Mouse (Mus musculus) cortical plate, adult 2 months (tissue): ENCODE data around the gene Noto. TPM values are rescaled to one million over a fixed set of nuclear protein-coding genes. Genes with fewer than 3 reads are reported as not detected.
"Not testable (repeated sequence)": the region's sequence is repeated elsewhere in the genome, so short reads cannot be mapped to it uniquely, and the experiment has no call there.

Experiments used
- H3K27ac ChIP-seq: fragments of 200-500 bp; 2 replicates; pipeline ENCODE4 v1.5.1; 2012; ENCODE audit warnings: low read length, control low read depth, inconsistent platforms; ENCODE audit not compliant: insufficient read depth
- H3K4me1 ChIP-seq: fragments of 200-500 bp; 2 replicates; pipeline ENCODE4 v1.6.1; 2011; ENCODE audit warnings: low read length; ENCODE audit not compliant: control insufficient read depth, insufficient read depth
- H3K4me3 ChIP-seq: fragments of 200-500 bp; 2 replicates; pipeline ENCODE4 v1.5.1; 2011; ENCODE audit warnings: mild to moderate bottlenecking, low read length, control low read depth; ENCODE audit not compliant: insufficient read depth
- CTCF ChIP-seq: fragments of 200-500 bp; IDR thresholded peaks from 2 replicates; pipeline ENCODE4 v1.5.1; 2011; ENCODE audit warnings: mild to moderate bottlenecking, control low read depth, low read length; ENCODE audit not compliant: insufficient read depth; ENCODE audit errors: extremely low read depth
- POLR2A ChIP-seq: fragments of 200-500 bp; IDR thresholded peaks from 2 replicates; pipeline ENCODE4 v1.6.1; 2011; ENCODE audit warnings: mild to moderate bottlenecking, low read length, control low read depth; ENCODE audit not compliant: insufficient read depth; ENCODE audit errors: extremely low read depth
- polyA plus RNA-seq: library from polyadenylated mRNA; depleted of rRNA; stranded (reverse); fragments of >200 nt; gene quantifications from 2 replicates; pipeline ENCODE4 v1.2.3, GENCODE M21; 2012

Gene Noto
- polyA plus RNA-seq, 1 experiment, result not detected

DNA sequence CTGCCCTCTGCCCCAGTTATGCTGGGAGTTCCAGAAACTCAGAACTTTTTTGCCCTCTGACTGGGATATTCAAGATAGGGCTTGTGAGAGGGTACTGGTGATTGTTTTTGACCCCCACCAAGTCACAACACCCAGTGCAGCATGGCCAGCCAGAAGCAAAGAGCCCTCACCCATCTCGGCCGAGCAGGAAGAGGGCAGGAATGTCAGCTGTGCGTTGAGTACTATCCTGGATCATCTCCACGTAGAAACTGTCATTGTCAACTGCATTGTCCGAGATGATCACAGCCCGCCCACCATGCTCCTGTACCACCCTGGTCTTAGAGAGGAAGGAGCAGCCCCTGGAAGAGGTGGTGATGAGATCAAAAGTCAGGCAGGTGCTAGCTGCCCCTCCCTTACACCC is 23.7 kb downstream of the Noto start:
- no peak for TF ChIP-seq POLR2A
- no peak for TF ChIP-seq CTCF
- Histone ChIP-seq H3K27ac (no peak overlapping the region), H3K4me1 (no peaks in the 10 kb centered on the region), H3K4me3 (no peak overlapping the region)

GRCm38 (mm10) chr6:85450140-85450539 is 26.5 kb downstream of the Noto start:
- not testable (repeated sequence) for H3K27ac ChIP-seq, H3K4me1 ChIP-seq, H3K4me3 ChIP-seq

DNA sequence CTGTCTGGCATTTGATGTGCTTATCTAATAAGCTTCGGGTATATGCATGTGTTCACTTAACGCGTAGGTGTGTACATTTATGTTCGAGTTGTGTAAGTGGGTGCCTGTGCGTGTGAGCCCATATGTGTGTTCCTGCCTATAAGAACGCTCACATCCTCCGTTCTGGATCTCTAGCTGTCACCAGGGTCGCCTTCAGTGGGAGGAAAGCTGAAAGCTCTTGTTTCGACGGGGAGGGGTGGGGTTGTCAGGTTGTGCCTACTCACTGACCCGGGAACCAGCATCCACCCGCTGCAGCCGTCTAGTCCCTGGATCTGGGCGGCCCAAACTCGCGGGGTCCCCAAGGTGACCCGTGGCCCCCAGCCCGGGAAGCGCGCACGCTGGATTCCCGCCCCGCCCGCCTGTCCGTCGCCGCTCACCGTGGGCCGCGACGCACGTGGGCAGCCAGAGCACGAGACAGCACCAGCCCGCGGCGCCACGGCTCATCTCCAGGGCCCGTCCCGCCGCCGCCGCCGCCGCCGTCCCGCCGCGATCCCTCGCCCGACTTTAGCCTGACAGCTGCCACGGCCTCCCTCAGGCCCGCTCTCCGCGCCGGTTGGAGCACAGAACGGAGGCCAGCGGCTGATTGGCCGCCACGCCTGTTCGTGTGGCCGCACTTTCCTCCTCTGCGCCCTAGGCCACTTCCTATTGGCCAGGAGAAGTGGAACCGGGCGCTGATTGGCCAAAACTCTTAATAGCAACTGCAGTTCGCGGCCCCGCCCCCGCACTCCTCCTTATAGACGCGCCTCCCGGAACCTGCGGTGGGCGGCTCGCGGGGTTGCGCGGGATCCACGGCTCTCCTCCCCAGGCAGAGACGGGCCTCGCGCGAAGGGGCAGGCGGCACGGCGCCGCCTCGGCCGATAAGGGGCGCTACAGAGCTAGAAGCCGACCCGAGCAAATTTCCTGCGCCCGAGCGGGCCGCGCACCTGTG is 27.3 kb downstream of the Noto start, which contains the start of gene Cct7:
TSS of gene Cct7 (plus strand) at position 818 of the 967 bp plus-strand sequence.
- peak within 1 kb of the TSS; percentile 78 for H3K4me3 ChIP-seq
- peak within 1 kb of the TSS; percentile 75 for H3K27ac ChIP-seq
- H3K4me1 ChIP-seq, result peaks cover 5% of the 10 kb centered on the region
- TF ChIP-seq POLR2A, result 0 out of 2 replicates have a peak, but pooled peaks have one; percentile 8
- peak; percentile 33; the same call in 1 of the 2 replicates for TF ChIP-seq CTCF

DNA sequence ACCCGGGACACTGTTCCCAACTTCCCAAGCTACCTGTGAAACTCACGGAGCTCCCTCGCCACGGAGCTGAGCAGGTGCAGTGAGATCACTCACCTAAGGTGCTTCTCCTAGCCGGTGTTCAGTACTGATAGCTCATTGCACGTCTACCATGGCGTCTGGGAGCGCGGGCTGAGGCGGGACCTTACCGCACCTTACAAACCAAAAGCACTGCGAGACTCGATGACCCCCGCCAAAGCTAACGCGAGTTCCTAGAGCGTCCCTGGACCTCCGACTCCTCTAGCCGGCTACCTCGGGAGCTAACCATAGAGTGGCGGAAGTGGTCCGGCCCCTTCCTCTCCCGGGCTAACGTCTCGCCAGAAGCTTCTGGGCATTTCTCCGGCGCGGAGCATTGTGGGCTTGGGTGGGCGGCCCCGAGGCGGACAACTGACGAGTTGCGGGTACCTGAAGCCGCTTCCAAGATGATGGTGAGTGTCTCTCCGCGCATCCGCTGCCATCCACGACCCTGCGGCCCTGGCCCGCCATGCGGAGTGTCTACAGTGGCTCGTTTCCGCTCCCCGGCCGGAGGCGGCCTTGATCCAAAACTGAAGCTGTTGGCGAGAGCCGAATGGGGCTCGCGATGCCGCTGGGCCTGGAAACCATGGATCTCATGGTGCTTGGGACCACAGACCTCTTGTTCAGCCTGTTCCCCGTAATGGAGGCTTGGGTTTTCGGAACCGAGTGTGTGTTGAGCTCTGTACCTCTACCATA is 28.2 kb downstream of the Noto start, which contains the start of gene Pradc1:
TSS of gene Pradc1 (minus strand) at position 307 of the 747 bp plus-strand sequence.
- Histone ChIP-seq H3K27ac (peak within 1 kb of the TSS; percentile 75), H3K4me3 (peak within 1 kb of the TSS; percentile 78), H3K4me1 (peaks cover 5% of the 10 kb centered on the region)
- TF ChIP-seq POLR2A, result peak; percentile 70
- TF ChIP-seq CTCF, result no peak

GRCm38 (mm10) chr6:85452411-85452665 is 28.7 kb downstream of the Noto start:
- H3K4me3 ChIP-seq, result peak overlapping the region; percentile 78
- no peak for TF ChIP-seq POLR2A
- TF ChIP-seq CTCF, result no peak
- peaks cover 6% of the 10 kb centered on the region for H3K4me1 ChIP-seq
- H3K27ac ChIP-seq, result peak overlapping the region; percentile 43

GRCm38 (mm10) chr6:85452816-85453215 is 29.1 kb downstream of the Noto start:
- Histone ChIP-seq H3K27ac (no peak overlapping the region), H3K4me1 (peaks cover 9% of the 10 kb centered on the region), H3K4me3 (peak overlapping the region; percentile 78)
- no peak for TF ChIP-seq CTCF
- TF ChIP-seq POLR2A, result no peak

DNA sequence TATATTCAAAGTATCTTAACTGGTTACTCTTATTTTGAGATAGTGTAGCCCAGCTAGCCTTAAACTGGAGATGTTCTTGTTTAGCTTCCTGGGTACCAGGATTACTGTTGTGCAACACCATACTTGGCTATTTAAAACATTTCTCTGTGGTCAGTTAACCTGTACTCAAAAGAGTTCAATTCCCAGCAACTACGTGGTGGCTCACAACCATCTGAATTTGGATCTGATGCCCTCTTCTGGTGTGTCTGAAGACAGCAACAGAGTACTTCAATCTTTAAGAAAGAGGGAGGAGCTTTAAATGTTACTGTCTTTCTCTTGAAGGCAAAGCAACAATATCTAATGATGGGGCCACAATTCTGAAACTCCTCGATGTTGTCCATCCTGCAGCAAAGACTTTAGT is 35.9 kb downstream of the Noto start:
- peaks cover 3% of the 10 kb centered on the region; the same call in 1 of the 2 replicates for H3K4me1 ChIP-seq
- TF ChIP-seq POLR2A, result no peak
- no peak for TF ChIP-seq CTCF

DNA sequence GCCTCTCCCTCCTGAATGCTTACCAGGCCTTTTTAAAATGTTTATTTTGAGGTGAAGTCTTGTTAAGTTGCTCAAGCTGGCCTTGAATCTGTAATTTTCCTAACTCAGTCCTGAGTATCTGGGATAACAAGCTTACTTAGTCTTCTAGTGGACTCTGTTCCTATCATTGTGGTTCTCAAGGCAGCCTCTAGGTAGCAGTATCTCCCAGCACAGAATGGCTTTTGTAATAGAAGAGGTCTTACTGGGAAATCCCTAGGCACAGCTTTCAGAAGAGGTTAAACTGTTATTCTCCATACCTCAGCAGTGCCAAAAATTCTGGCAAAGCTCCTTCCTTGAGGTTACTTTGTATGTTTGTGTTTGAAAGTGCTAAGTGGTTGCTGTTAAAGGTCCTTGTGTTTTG is 41.7 kb downstream of the Noto start:
- H3K4me3 ChIP-seq, result no peak overlapping the region
- TF ChIP-seq POLR2A (no peak), CTCF (peak; percentile 36; the same call in 1 of the 2 replicates)
- no peak overlapping the region for H3K27ac ChIP-seq
- H3K4me1 ChIP-seq, result no peaks in the 10 kb centered on the region

More for the DNA sequence above, 35.9 kb downstream of the Noto start:
- H3K27ac ChIP-seq, result no peak overlapping the region
- H3K4me3 ChIP-seq, result no peak overlapping the region

DNA sequence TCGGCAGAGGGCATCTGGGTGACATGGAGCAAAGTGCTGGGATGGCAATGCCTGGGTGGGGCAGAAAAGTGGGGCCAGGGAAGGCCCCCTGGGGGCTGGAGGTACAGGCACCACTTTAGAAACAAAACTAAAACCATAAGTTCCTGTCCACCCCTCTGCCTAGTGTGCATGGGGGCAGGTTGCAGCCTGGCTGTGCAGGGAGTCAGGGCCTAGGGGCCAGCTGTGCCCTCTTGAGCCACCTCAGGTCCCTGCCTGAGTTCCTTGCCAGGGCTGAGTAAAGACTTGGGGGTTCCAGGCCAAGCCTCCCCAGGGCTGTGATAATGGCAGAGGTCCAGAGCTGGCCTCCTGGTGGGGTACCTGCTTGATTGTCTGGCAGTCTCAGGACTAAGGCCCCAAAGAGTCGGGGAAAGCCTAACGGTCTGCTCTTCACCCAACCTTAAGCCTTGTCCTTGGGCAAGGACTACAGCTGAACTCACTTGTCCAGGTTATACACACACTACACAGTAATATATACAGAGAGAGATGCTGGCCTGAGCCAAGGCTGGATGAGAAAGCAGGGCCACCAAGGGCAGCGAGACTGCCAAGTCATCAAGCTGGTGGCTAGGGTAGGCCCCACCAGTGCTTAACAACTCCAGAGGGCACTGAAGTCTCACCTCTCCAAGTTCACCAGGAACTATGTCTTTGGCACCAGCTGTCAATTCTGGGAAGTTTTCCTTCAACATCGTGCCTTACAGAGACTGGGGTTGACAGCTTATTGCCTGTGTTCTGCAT is 46.2 kb downstream of the Noto start:
- no peak for TF ChIP-seq POLR2A
- no peak for TF ChIP-seq CTCF
- Histone ChIP-seq H3K4me3 (no peak overlapping the region), H3K4me1 (peaks cover 2% of the 10 kb centered on the region; the same call in 1 of the 2 replicates), H3K27ac (no peak overlapping the region)
